11 mouse cellular contexts compared by ENCODE assay signal in the genomic region with DNA sequence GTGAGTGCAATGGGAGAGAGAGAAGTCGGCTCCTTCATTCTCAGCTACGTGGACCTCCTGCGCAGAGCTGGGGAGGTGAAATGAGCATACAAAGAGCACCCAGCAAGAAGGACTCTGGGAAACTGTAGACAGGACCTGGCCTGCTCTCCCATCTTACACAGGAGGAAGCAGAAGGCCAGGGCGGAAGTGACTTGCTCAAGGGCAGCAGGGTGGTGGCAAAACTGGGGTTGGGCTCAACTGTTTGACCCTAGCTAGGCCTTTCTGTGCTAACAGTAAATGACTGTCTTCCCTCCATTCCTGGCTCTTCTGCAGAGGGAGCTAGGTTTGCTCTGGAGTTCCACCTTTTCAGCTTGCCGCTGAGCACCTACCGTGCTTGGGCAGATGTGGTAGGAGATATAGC. TPM values are rescaled to one million over a fixed set of nuclear protein-coding genes. Genes with fewer than 3 reads are reported as not detected.
DNase-seq lines count a peak whose midpoint lies in the region; ATAC-seq and TF ChIP-seq lines count a peak whose summit lies in the region.
"Had no signal": no experiment of that assay in that cellular context is flagged by ENCODE, and none has a peak within 500 bp of the region (broad histone marks: within the 10 kb centered on the region; RNA-seq: fewer than 3 reads in every experiment).

No protein-coding gene starts in this region.

- no peaks in the 10 kb centered on the region for H3K27me3 ChIP-seq in heart, postnatal 0 days (ENCODE audit: control insufficient read depth, insufficient read depth, low read length)
- no peaks in the 10 kb centered on the region for H3K27me3 ChIP-seq in heart, embryonic 12.5 days (replicated peaks)
- H3K27me3 ChIP-seq in E14TG2a.4 (ENCODE audit: insufficient read depth, low read length) = no peaks in the 10 kb centered on the region
- no peaks in the 10 kb centered on the region for H3K27me3 ChIP-seq in embryonic facial prominence, embryonic 13.5 days
- H3K27me3 ChIP-seq in liver, embryonic 16.5 days (ENCODE audit: control insufficient read depth, insufficient read depth, low read depth, low read length) = no peaks in the 10 kb centered on the region
- H3K27me3 ChIP-seq: CH12.LX had no signal

- no peaks in the 10 kb centered on the region for H3K9me3 ChIP-seq in heart, postnatal 0 days (replicated peaks; ENCODE audit: control insufficient read depth, low read length)
- no peaks in the 10 kb centered on the region for H3K9me3 ChIP-seq in heart, embryonic 12.5 days (replicated peaks)
- H3K9me3 ChIP-seq in E14TG2a.4 (ENCODE audit: low read length) = no peaks in the 10 kb centered on the region
- H3K9me3 ChIP-seq in embryonic facial prominence, embryonic 13.5 days = no peaks in the 10 kb centered on the region
- H3K9me3 ChIP-seq in liver, embryonic 16.5 days (replicated peaks; ENCODE audit: control insufficient read depth, low read length) = no peaks in the 10 kb centered on the region

- no peak overlapping the region for H3K4me2 ChIP-seq in heart, postnatal 0 days (ENCODE audit: low read depth, low read length)
- H3K4me2 ChIP-seq in heart, embryonic 12.5 days = no peak overlapping the region
- no peak overlapping the region for H3K4me2 ChIP-seq in embryonic facial prominence, embryonic 13.5 days
- peak overlapping the region; percentile 47 for H3K4me2 ChIP-seq in liver, embryonic 16.5 days (ENCODE audit: low read depth, low read length)
- H3K4me2 ChIP-seq: hindbrain, embryonic 14.5 days had no signal

- no peak overlapping the region for H3K9ac ChIP-seq in heart, postnatal 0 days (replicated peaks; ENCODE audit: low read depth, low read length)
- no peak overlapping the region for H3K9ac ChIP-seq in heart, embryonic 12.5 days
- no peak overlapping the region; the same call in 1 of the 2 replicates for H3K9ac ChIP-seq in embryonic facial prominence, embryonic 13.5 days
- H3K9ac ChIP-seq in liver, embryonic 16.5 days (ENCODE audit: low read depth, low read length) = peak overlapping the region; percentile 13
- H3K9ac ChIP-seq: hindbrain, embryonic 14.5 days had no signal

- 84% methylated on average over 6 of the region's 6 CpGs for WGBS in heart, postnatal 0 days
- 83% methylated on average over 6 of the region's 6 CpGs for WGBS in heart, embryonic 12.5 days
- WGBS in embryonic facial prominence, embryonic 13.5 days = 91% methylated on average over 6 of the region's 6 CpGs
- 46% methylated on average over 6 of the region's 6 CpGs for WGBS in liver, embryonic 16.5 days (ENCODE audit: insufficient replicate concordance)

- ATAC-seq in heart, postnatal 0 days (ENCODE audit: insufficient read depth, low read depth) = no peak
- no peak for ATAC-seq in heart, embryonic 12.5 days (ENCODE audit: insufficient number of reproducible peaks, low FRiP score)
- no peak for ATAC-seq in embryonic facial prominence, embryonic 13.5 days (ENCODE audit: insufficient number of reproducible peaks, insufficient read depth, low FRiP score, low TSS enrichment, low read depth)
- no peak for ATAC-seq in liver, embryonic 16.5 days (ENCODE audit: low read depth)

- H3K36me3 ChIP-seq in heart, postnatal 0 days (replicated peaks; ENCODE audit: control insufficient read depth, insufficient read depth, low read length) = no peaks in the 10 kb centered on the region
- H3K36me3 ChIP-seq in heart, embryonic 12.5 days = no peaks in the 10 kb centered on the region
- H3K36me3 ChIP-seq in E14TG2a.4 (ENCODE audit: insufficient read depth, low read length) = peaks cover 17% of the 10 kb centered on the region
- H3K36me3 ChIP-seq in embryonic facial prominence, embryonic 13.5 days = no peaks in the 10 kb centered on the region
- no peaks in the 10 kb centered on the region for H3K36me3 ChIP-seq in liver, embryonic 16.5 days (ENCODE audit: control insufficient read depth, insufficient read depth)

- TF ChIP-seq CTCF in heart, postnatal 0 days (IDR thresholded peaks at IDR 0.05; ENCODE audit: low read depth) = no peak
- TF ChIP-seq CTCF in E14TG2a.4 (conservative IDR thresholded peaks at IDR 0.05; ENCODE audit: low read length) = no peak

- H3K4me3 ChIP-seq in heart, postnatal 0 days (ENCODE audit: low read depth, low read length) = no peak overlapping the region
- no peak overlapping the region for H3K4me3 ChIP-seq in heart, embryonic 12.5 days
- H3K4me3 ChIP-seq in E14TG2a.4 (replicated peaks; ENCODE audit: low read length) = peak overlapping the region; percentile 20; the same call in 1 of the 2 replicates
- no peak overlapping the region for H3K4me3 ChIP-seq in embryonic facial prominence, embryonic 13.5 days
- H3K4me3 ChIP-seq in liver, embryonic 16.5 days (ENCODE audit: low read depth, low read length) = no peak overlapping the region

- no peak for TF ChIP-seq EP300 in heart, postnatal 0 days (IDR thresholded peaks at IDR 0.05; ENCODE audit: low read depth)

- H3K4me1 ChIP-seq in heart, postnatal 0 days (ENCODE audit: control insufficient read depth, insufficient read depth) = peaks cover 48% of the 10 kb centered on the region
- peaks cover 56% of the 10 kb centered on the region for H3K4me1 ChIP-seq in heart, embryonic 12.5 days (replicated peaks)
- peaks cover 73% of the 10 kb centered on the region for H3K4me1 ChIP-seq in E14TG2a.4 (replicated peaks; ENCODE audit: low read depth, low read length)
- peaks cover 47% of the 10 kb centered on the region for H3K4me1 ChIP-seq in embryonic facial prominence, embryonic 13.5 days
- H3K4me1 ChIP-seq in liver, embryonic 16.5 days (ENCODE audit: control insufficient read depth, low read depth, low read length) = peaks cover 53% of the 10 kb centered on the region

- no peak for DNase-seq in heart, postnatal 0 days (ENCODE audit: low spot score)
- DNase-seq in retina, postnatal 1 day = no peak
- no peak for DNase-seq in neural tube, embryonic 10.5 days (ENCODE audit: extremely low spot score, low spot score)
- no peak for DNase-seq in urinary bladder, postnatal 25 days (ENCODE audit: low spot score)
- DNase-seq: thymus, adult 2 months had no signal

- peak overlapping the region; percentile 72 for H3K27ac ChIP-seq in heart, postnatal 0 days (ENCODE audit: low read depth)
- H3K27ac ChIP-seq in heart, embryonic 12.5 days (ENCODE audit: poor library complexity, severe bottlenecking) = no peak overlapping the region; the same call in 1 of the 2 replicates
- H3K27ac ChIP-seq in embryonic facial prominence, embryonic 13.5 days = peak overlapping the region; percentile 75; the same call in 1 of the 2 replicates
- peak overlapping the region; percentile 71 for H3K27ac ChIP-seq in liver, embryonic 16.5 days (ENCODE audit: low read length)
- H3K27ac ChIP-seq: hindbrain, embryonic 14.5 days had no signal

RNA-seq across cellular contexts. Expression of a gene that starts 21.1 kb away (rescaled TPM):
- 15.8 and 30.8 TPM in 2 replicates for total RNA-seq in heart, postnatal 0 days (2014; rRNA removed; ENCODE audit: low replicate concordance)
- polyA plus RNA-seq in heart, postnatal 0 days (2015; fragmentation: Nextera tagmentation; extraction: Ambion mirVana) = 4.0 and 4.4 TPM in 2 replicates
- polyA plus RNA-seq in heart, embryonic 12.5 days (2016; fragmentation: Nextera tagmentation; extraction: Ambion mirVana) = 7.3 and 8.8 TPM in 2 replicates
- polyA plus RNA-seq in embryonic facial prominence, embryonic 13.5 days (2015; fragmentation: Nextera tagmentation; extraction: Ambion mirVana) = 8.6 and 9.4 TPM in 2 replicates
- 2.9 and 3.3 TPM in 2 replicates for polyA plus RNA-seq in liver, embryonic 16.5 days (2015; fragmentation: Nextera tagmentation; extraction: Ambion mirVana)

RNA-seq across cellular contexts. Expression of a gene that starts 37.3 kb away (rescaled TPM):
- total RNA-seq in heart, postnatal 0 days (2014; rRNA removed; ENCODE audit: low replicate concordance) = 30.2 and 39.9 TPM in 2 replicates
- 9.3 and 9.6 TPM in 2 replicates for polyA plus RNA-seq in heart, postnatal 0 days (2015; fragmentation: Nextera tagmentation; extraction: Ambion mirVana)
- polyA plus RNA-seq in heart, embryonic 12.5 days (2016; fragmentation: Nextera tagmentation; extraction: Ambion mirVana) = 16.1 and 17.9 TPM in 2 replicates
- 13.9 and 14.3 TPM in 2 replicates for polyA plus RNA-seq in embryonic facial prominence, embryonic 13.5 days (2015; fragmentation: Nextera tagmentation; extraction: Ambion mirVana)
- polyA plus RNA-seq in liver, embryonic 16.5 days (2015; fragmentation: Nextera tagmentation; extraction: Ambion mirVana) = 6.2 and 8.1 TPM in 2 replicates
